Comparison of ENCODE assay signal across 11 mouse cellular contexts in the genomic region with DNA sequence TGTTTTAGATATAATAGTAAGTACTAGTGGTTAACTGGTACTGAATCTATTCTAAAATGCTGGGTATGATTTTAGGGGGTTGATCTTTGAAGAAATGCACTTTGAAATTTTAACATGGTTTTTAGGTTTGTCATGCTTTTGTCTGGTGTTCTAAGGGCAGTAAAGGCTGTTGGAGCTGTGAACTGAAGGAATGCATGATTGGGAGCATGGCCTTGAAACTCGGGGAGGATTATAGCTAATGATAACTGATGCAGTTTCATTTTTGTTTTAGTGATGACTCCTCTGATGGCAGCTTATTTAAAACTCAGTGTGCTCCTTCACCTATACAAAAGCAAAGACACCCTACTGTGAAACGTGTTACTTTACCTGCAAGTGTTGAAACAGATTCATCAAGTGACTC. TPM values are rescaled to one million over a fixed set of nuclear protein-coding genes. Genes with fewer than 3 reads are reported as not detected.
DNase-seq lines count a peak whose midpoint lies in the region; ATAC-seq and TF ChIP-seq lines count a peak whose summit lies in the region.
"Had no signal": no experiment of that assay in that cellular context is flagged by ENCODE, and none has a peak within 500 bp of the region (broad histone marks: within the 10 kb centered on the region; RNA-seq: fewer than 3 reads in every experiment).

No protein-coding gene starts in this region.

- DNase-seq in forebrain, postnatal 0 days: no peak
- DNase-seq in lung, adult 18-20 months: no peak
- DNase-seq in cerebellum, postnatal 25 days: no peak
- no peak for DNase-seq in frontal cortex, postnatal 36 days (ENCODE audit: low spot score in 2 of 2)
- DNase-seq: kidney, postnatal 14 days; left cerebral cortex, postnatal 4 days had no signal

- H3K4me1 ChIP-seq in forebrain, embryonic 12.5 days: peaks cover 25% of the 10 kb centered on the region
- H3K4me1 ChIP-seq in forebrain, postnatal 0 days (ENCODE audit: insufficient read depth): peaks cover 15% of the 10 kb centered on the region; the same call in 1 of the 2 replicates
- peaks cover 21% of the 10 kb centered on the region for H3K4me1 ChIP-seq in lung, embryonic 15.5 days
- H3K4me1 ChIP-seq in intestine, embryonic 16.5 days (ENCODE audit: control insufficient read depth, insufficient read depth, low read length): peaks cover 21% of the 10 kb centered on the region
- H3K4me1 ChIP-seq in neural tube, embryonic 15.5 days: peaks cover 44% of the 10 kb centered on the region

- peaks cover 51% of the 10 kb centered on the region for H3K36me3 ChIP-seq in forebrain, embryonic 12.5 days (replicated peaks)
- H3K36me3 ChIP-seq in forebrain, postnatal 0 days (ENCODE audit: insufficient read depth): peaks cover 33% of the 10 kb centered on the region
- H3K36me3 ChIP-seq in lung, embryonic 15.5 days: peaks cover 40% of the 10 kb centered on the region
- peaks cover 8% of the 10 kb centered on the region; the same call in 1 of the 2 replicates for H3K36me3 ChIP-seq in intestine, embryonic 16.5 days (ENCODE audit: control insufficient read depth, insufficient read depth, low read length)
- peaks cover 39% of the 10 kb centered on the region for H3K36me3 ChIP-seq in neural tube, embryonic 15.5 days

- ATAC-seq in forebrain, embryonic 12.5 days (ENCODE audit: low FRiP score): no peak
- ATAC-seq in forebrain, postnatal 0 days: no peak
- ATAC-seq in lung, embryonic 15.5 days (ENCODE audit: borderline replicate concordance, extremely low read depth, low FRiP score, low TSS enrichment): no peak
- ATAC-seq in intestine, embryonic 16.5 days: no peak
- no peak for ATAC-seq in neural tube, embryonic 15.5 days (ENCODE audit: low FRiP score)

- 58% methylated on average over 2 of the region's 2 CpGs for WGBS in forebrain, embryonic 12.5 days
- WGBS in forebrain, postnatal 0 days: 55% methylated on average over 2 of the region's 2 CpGs
- WGBS in lung, embryonic 15.5 days: 41% methylated on average over 2 of the region's 2 CpGs
- WGBS in intestine, embryonic 16.5 days: 51% methylated on average over 2 of the region's 2 CpGs
- 63% methylated on average over 2 of the region's 2 CpGs for WGBS in neural tube, embryonic 15.5 days

- H3K4me3 ChIP-seq in forebrain, embryonic 12.5 days (replicated peaks): no peak overlapping the region
- no peak overlapping the region for H3K4me3 ChIP-seq in forebrain, postnatal 0 days (ENCODE audit: low read depth, low read length)
- H3K4me3 ChIP-seq in lung, embryonic 15.5 days: no peak overlapping the region
- no peak overlapping the region for H3K4me3 ChIP-seq in intestine, embryonic 16.5 days (ENCODE audit: low read length)
- no peak overlapping the region for H3K4me3 ChIP-seq in neural tube, embryonic 15.5 days (replicated peaks)

- H3K4me2 ChIP-seq in forebrain, embryonic 12.5 days: peak overlapping the region; percentile 75; the same call in 1 of the 2 replicates
- H3K4me2 ChIP-seq in forebrain, postnatal 0 days (ENCODE audit: low read depth): no peak overlapping the region
- H3K4me2 ChIP-seq in lung, embryonic 15.5 days: peak overlapping the region; percentile 60
- H3K4me2 ChIP-seq in intestine, embryonic 16.5 days (ENCODE audit: low read depth, low read length): peak overlapping the region; percentile 16; the same call in 1 of the 2 replicates
- peak overlapping the region; percentile 79; the same call in 1 of the 2 replicates for H3K4me2 ChIP-seq in neural tube, embryonic 15.5 days

- no peaks in the 10 kb centered on the region for H3K9me3 ChIP-seq in forebrain, embryonic 12.5 days
- H3K9me3 ChIP-seq in forebrain, postnatal 0 days (ENCODE audit: low read length): no peaks in the 10 kb centered on the region
- H3K9me3 ChIP-seq in lung, embryonic 15.5 days: no peaks in the 10 kb centered on the region
- no peaks in the 10 kb centered on the region for H3K9me3 ChIP-seq in intestine, embryonic 16.5 days (ENCODE audit: control insufficient read depth, low read length)
- H3K9me3 ChIP-seq in neural tube, embryonic 15.5 days (replicated peaks): no peaks in the 10 kb centered on the region
- H3K9me3 ChIP-seq: midbrain, embryonic 12.5 days had no signal

- no peaks in the 10 kb centered on the region for H3K27me3 ChIP-seq in forebrain, embryonic 12.5 days
- H3K27me3 ChIP-seq in forebrain, postnatal 0 days (ENCODE audit: insufficient read depth, low read length): no peaks in the 10 kb centered on the region
- H3K27me3 ChIP-seq in lung, embryonic 15.5 days: no peaks in the 10 kb centered on the region
- no peaks in the 10 kb centered on the region for H3K27me3 ChIP-seq in intestine, embryonic 16.5 days (replicated peaks; ENCODE audit: control insufficient read depth, insufficient read depth, low read length)
- H3K27me3 ChIP-seq in neural tube, embryonic 15.5 days (replicated peaks): no peaks in the 10 kb centered on the region
- H3K27me3 ChIP-seq: midbrain, embryonic 12.5 days had no signal

- no peak overlapping the region for H3K9ac ChIP-seq in forebrain, embryonic 12.5 days
- H3K9ac ChIP-seq in forebrain, postnatal 0 days: no peak overlapping the region
- H3K9ac ChIP-seq in lung, embryonic 15.5 days: no peak overlapping the region
- no peak overlapping the region for H3K9ac ChIP-seq in intestine, embryonic 16.5 days (ENCODE audit: low read depth, low read length)
- H3K9ac ChIP-seq in neural tube, embryonic 15.5 days (replicated peaks): no peak overlapping the region

- no peak overlapping the region for H3K27ac ChIP-seq in forebrain, embryonic 12.5 days
- H3K27ac ChIP-seq in forebrain, postnatal 0 days (ENCODE audit: low read depth, low read length): no peak overlapping the region
- no peak overlapping the region for H3K27ac ChIP-seq in lung, embryonic 15.5 days
- no peak overlapping the region for H3K27ac ChIP-seq in intestine, embryonic 16.5 days (ENCODE audit: low read length)
- no peak overlapping the region for H3K27ac ChIP-seq in neural tube, embryonic 15.5 days (replicated peaks)
- H3K27ac ChIP-seq: midbrain, embryonic 12.5 days had no signal

- TF ChIP-seq CTCF in forebrain, postnatal 0 days (IDR thresholded peaks at IDR 0.05; ENCODE audit: low read depth): no peak

RNA-seq across cellular contexts. Expression of gene 4931406C07Rik, which starts 2.0 kb away (rescaled TPM):
- 7.0 and 8.9 TPM in 2 replicates for polyA plus RNA-seq in forebrain, embryonic 12.5 days (2016; fragmentation: Nextera tagmentation; extraction: Ambion mirVana)
- total RNA-seq in forebrain, postnatal 0 days (2014; rRNA removed): 10.8 and 12.9 TPM in 2 replicates
- 8.1 and 12.5 TPM in 2 replicates for polyA plus RNA-seq in forebrain, postnatal 0 days (2015; fragmentation: Nextera tagmentation; extraction: Ambion mirVana)
- 9.0 and 10.0 TPM in 2 replicates for polyA plus RNA-seq in lung, embryonic 15.5 days (2015; fragmentation: Nextera tagmentation; extraction: Ambion mirVana)
- polyA plus RNA-seq in intestine, embryonic 16.5 days (2015; fragmentation: Nextera tagmentation; extraction: Ambion mirVana): 8.5 and 9.3 TPM in 2 replicates
- polyA plus RNA-seq in neural tube, embryonic 15.5 days (2015; fragmentation: Nextera tagmentation; extraction: Ambion mirVana): 14.0 and 15.7 TPM in 2 replicates

RNA-seq across cellular contexts. Expression of gene Taf1d, which starts 2.2 kb away (rescaled TPM):
- 65.4 and 74.9 TPM in 2 replicates for polyA plus RNA-seq in forebrain, embryonic 12.5 days (2016; fragmentation: Nextera tagmentation; extraction: Ambion mirVana)
- total RNA-seq in forebrain, postnatal 0 days (2014; rRNA removed): 80.7 and 96.7 TPM in 2 replicates
- 43.6 and 48.2 TPM in 2 replicates for polyA plus RNA-seq in forebrain, postnatal 0 days (2015; fragmentation: Nextera tagmentation; extraction: Ambion mirVana)
- polyA plus RNA-seq in lung, embryonic 15.5 days (2015; fragmentation: Nextera tagmentation; extraction: Ambion mirVana): 67.5 and 67.7 TPM in 2 replicates
- polyA plus RNA-seq in intestine, embryonic 16.5 days (2015; fragmentation: Nextera tagmentation; extraction: Ambion mirVana): 53.0 and 56.9 TPM in 2 replicates
- polyA plus RNA-seq in neural tube, embryonic 15.5 days (2015; fragmentation: Nextera tagmentation; extraction: Ambion mirVana): 57.9 and 58.2 TPM in 2 replicates

RNA-seq across cellular contexts. Expression of gene Med17, which starts 28.5 kb away (rescaled TPM):
- polyA plus RNA-seq in forebrain, embryonic 12.5 days (2016; fragmentation: Nextera tagmentation; extraction: Ambion mirVana): 44.6 and 49.1 TPM in 2 replicates
- 30.7 and 30.9 TPM in 2 replicates for total RNA-seq in forebrain, postnatal 0 days (2014; rRNA removed)
- polyA plus RNA-seq in forebrain, postnatal 0 days (2015; fragmentation: Nextera tagmentation; extraction: Ambion mirVana): 17.9 and 23.3 TPM in 2 replicates
- 34.4 and 35.7 TPM in 2 replicates for polyA plus RNA-seq in lung, embryonic 15.5 days (2015; fragmentation: Nextera tagmentation; extraction: Ambion mirVana)
- polyA plus RNA-seq in intestine, embryonic 16.5 days (2015; fragmentation: Nextera tagmentation; extraction: Ambion mirVana): 26.6 and 27.4 TPM in 2 replicates
- 27.9 and 28.9 TPM in 2 replicates for polyA plus RNA-seq in neural tube, embryonic 15.5 days (2015; fragmentation: Nextera tagmentation; extraction: Ambion mirVana)

RNA-seq across cellular contexts. Expression of gene Cep295, which starts 49.3 kb away (rescaled TPM):
- 23.5 and 27.2 TPM in 2 replicates for polyA plus RNA-seq in forebrain, embryonic 12.5 days (2016; fragmentation: Nextera tagmentation; extraction: Ambion mirVana)
- total RNA-seq in forebrain, postnatal 0 days (2014; rRNA removed): 27.7 and 45.7 TPM in 2 replicates
- 7.4 and 8.7 TPM in 2 replicates for polyA plus RNA-seq in forebrain, postnatal 0 days (2015; fragmentation: Nextera tagmentation; extraction: Ambion mirVana)
- polyA plus RNA-seq in lung, embryonic 15.5 days (2015; fragmentation: Nextera tagmentation; extraction: Ambion mirVana): 13.8 and 16.5 TPM in 2 replicates
- 8.0 and 9.6 TPM in 2 replicates for polyA plus RNA-seq in intestine, embryonic 16.5 days (2015; fragmentation: Nextera tagmentation; extraction: Ambion mirVana)
- 11.6 and 13.1 TPM in 2 replicates for polyA plus RNA-seq in neural tube, embryonic 15.5 days (2015; fragmentation: Nextera tagmentation; extraction: Ambion mirVana)
